Mouse (Mus musculus) neural tube, embryonic 14.5 days (tissue): ENCODE data around the gene Reg4. TPM values are rescaled to one million over a fixed set of nuclear protein-coding genes. Genes with fewer than 3 reads are reported as not detected.

Source experiments
- ATAC-seq: fragments of 200-750 bp; cut with Nextera tagmentation; 2 replicates; pipeline ENCODE4 v1.8.0; 2017; ENCODE audit warnings: low read depth, mild to moderate bottlenecking, moderate TSS enrichment, moderate library complexity
- H3K27ac ChIP-seq: fragments of 300-500 bp; sonication (generic); 2 replicates; pipeline ENCODE4 v1.5.1; 2014; ENCODE audit warnings: low read depth, mild to moderate bottlenecking, control low read depth, low read length, moderate library complexity, mixed read lengths
- H3K27me3 ChIP-seq: fragments of 300-500 bp; sonication (generic); 2 replicates; pipeline ENCODE4 v1.6.1; 2014; ENCODE audit warnings: low read length; ENCODE audit not compliant: control insufficient read depth, insufficient read depth
- H3K36me3 ChIP-seq: fragments of 300-500 bp; sonication (generic); 2 replicates; pipeline ENCODE4 v1.6.1; 2014; ENCODE audit warnings: low read length, mixed read lengths; ENCODE audit not compliant: control insufficient read depth, insufficient read depth
- H3K4me1 ChIP-seq: fragments of 300-500 bp; sonication (generic); 2 replicates; pipeline ENCODE4 v1.6.1; 2014; ENCODE audit warnings: low read length; ENCODE audit not compliant: control insufficient read depth, insufficient read depth
- H3K4me2 ChIP-seq: fragments of 300-500 bp; sonication (generic); 2 replicates; pipeline ENCODE4 v1.6.1; 2014; ENCODE audit warnings: mild to moderate bottlenecking, low read depth, low read length, control low read depth
- H3K4me3 ChIP-seq: fragments of 300-500 bp; sonication (generic); 2 replicates; pipeline ENCODE4 v1.5.1; 2014; ENCODE audit warnings: low read depth, low read length, control low read depth, mixed read lengths
- H3K9ac ChIP-seq: fragments of 300-500 bp; sonication (generic); replicated peaks from 2 replicates; pipeline ENCODE4 v1.6.1; 2014; ENCODE audit warnings: low read depth, mild to moderate bottlenecking, control low read depth, low read length, mixed read lengths
- H3K9me3 ChIP-seq: fragments of 300-500 bp; sonication (generic); 2 replicates; pipeline ENCODE4 v1.6.1; 2016; ENCODE audit warnings: low read length; ENCODE audit not compliant: control insufficient read depth
- WGBS: fragments of 180-500 bp; shearing (Covaris S2); extraction: QIAGEN DNeasy Blood & Tissue Kit; methylation state at CpG from one replicate; pipeline ENCODE4 v1.1.7; 2014; 5-methylcytosine and 5-hydroxymethylcytosine counted together
- polyA plus RNA-seq: library from polyadenylated mRNA; unstranded; fragments of >200 nt; fragmentation: Nextera tagmentation; extraction: Ambion mirVana; gene quantifications from 2 replicates; pipeline ENCODE4 v1.2.1, GENCODE M21; 2014

Gene Reg4
- not detected in 2 replicates for polyA plus RNA-seq

GRCm38 (mm10) chr3:98221856-98222255 lies at the start of gene Reg4:
Gene Reg4 (plus strand): TSS chr3:98222156.
- Histone ChIP-seq H3K36me3 (no peaks in the 10 kb centered on the region), H3K4me1 (no peaks in the 10 kb centered on the region), H3K9me3 (no peaks in the 10 kb centered on the region), H3K4me3 (no peak within 1 kb of the TSS), H3K9ac (no peak within 1 kb of the TSS), H3K27ac (no peak within 1 kb of the TSS), H3K4me2 (no peak within 1 kb of the TSS), H3K27me3 (no peaks in the 10 kb centered on the region)
- 88% methylated on average over 8 of the region's 8 CpGs for WGBS
- ATAC-seq: no peak

GRCm38 (mm10) chr3:98178340-98178739 lies 43.6 kb upstream of the Reg4 start:
- no peak overlapping the region for H3K27ac ChIP-seq
- H3K27me3 ChIP-seq: no peaks in the 10 kb centered on the region
- H3K36me3 ChIP-seq: no peaks in the 10 kb centered on the region
- H3K9ac ChIP-seq: no peak overlapping the region
- 79% methylated on average over 4 of the region's 4 CpGs for WGBS
- ATAC-seq: no peak
- no peak overlapping the region for H3K4me3 ChIP-seq
- H3K4me2 ChIP-seq: no peak overlapping the region
- H3K9me3 ChIP-seq: no peaks in the 10 kb centered on the region
- H3K4me1 ChIP-seq: no peaks in the 10 kb centered on the region

- H3K9me3 ChIP-seq: no peaks in the 10 kb centered on the region
- no peaks in the 10 kb centered on the region for H3K27me3 ChIP-seq
- no peak overlapping the region for H3K4me3 ChIP-seq
- ATAC-seq: peak; percentile 61; the same call in 1 of the 2 replicates
- WGBS: 26% methylated on average over 7 of the region's 7 CpGs
- no peak overlapping the region for H3K9ac ChIP-seq
- no peaks in the 10 kb centered on the region for H3K4me1 ChIP-seq
- H3K4me2 ChIP-seq: no peak overlapping the region
- H3K36me3 ChIP-seq: no peaks in the 10 kb centered on the region
- no peak overlapping the region for H3K27ac ChIP-seq
Measured at GRCm38 (mm10) chr3:98180805-98181204, 41.2 kb upstream of the Reg4 start.

DNA sequence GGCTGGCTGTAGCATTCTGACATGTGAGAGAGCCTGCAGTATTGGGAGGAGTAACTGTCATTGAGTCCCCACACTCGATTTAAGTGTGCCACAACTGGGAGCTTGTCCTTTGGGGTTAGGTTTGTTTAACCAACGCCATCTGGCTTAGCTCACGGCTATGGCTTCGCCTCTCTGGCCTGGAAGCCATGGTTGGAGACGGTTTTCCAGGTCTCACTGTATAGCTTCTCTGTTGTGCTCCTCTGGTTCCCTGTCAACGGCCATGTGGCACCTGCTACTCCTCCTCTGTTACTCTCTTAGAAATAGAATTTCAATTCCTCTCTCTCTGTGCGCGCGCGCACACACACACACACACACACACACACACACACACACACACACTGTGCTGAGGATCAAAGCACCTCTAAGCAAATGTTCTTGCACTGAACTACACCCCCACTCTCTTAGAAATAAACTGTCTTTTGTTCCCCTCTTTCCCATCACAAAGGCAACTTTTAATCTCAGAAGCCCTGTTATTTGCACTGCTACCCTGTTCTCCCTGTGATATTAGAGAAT lies 36.7 kb upstream of the Reg4 start:
- H3K4me1 ChIP-seq: no peaks in the 10 kb centered on the region
- H3K9ac ChIP-seq: no peak overlapping the region
- no peaks in the 10 kb centered on the region for H3K36me3 ChIP-seq
- H3K4me2 ChIP-seq: no peak overlapping the region
- ATAC-seq: no peak
- no peak overlapping the region for H3K4me3 ChIP-seq
- WGBS: 63% methylated on average over 10 of the region's 10 CpGs
- no peaks in the 10 kb centered on the region for H3K27me3 ChIP-seq
- H3K27ac ChIP-seq: no peak overlapping the region
- no peaks in the 10 kb centered on the region for H3K9me3 ChIP-seq

GRCm38 (mm10) chr3:98187777-98188176 lies 34.2 kb upstream of the Reg4 start:
- WGBS: 91% methylated on average over 3 of the region's 3 CpGs
- Histone ChIP-seq H3K4me3 (no peak overlapping the region), H3K4me2 (no peak overlapping the region), H3K27me3 (no peaks in the 10 kb centered on the region), H3K9me3 (no peaks in the 10 kb centered on the region), H3K36me3 (no peaks in the 10 kb centered on the region), H3K27ac (no peak overlapping the region), H3K9ac (no peak overlapping the region), H3K4me1 (no peaks in the 10 kb centered on the region)
- ATAC-seq: no peak

GRCm38 (mm10) chr3:98197711-98198532 lies 24.0 kb upstream of the Reg4 start:
- Histone ChIP-seq H3K4me2 (no peak overlapping the region), H3K36me3 (no peaks in the 10 kb centered on the region), H3K4me3 (no peak overlapping the region), H3K4me1 (no peaks in the 10 kb centered on the region), H3K9me3 (no peaks in the 10 kb centered on the region), H3K27ac (no peak overlapping the region), H3K27me3 (no peaks in the 10 kb centered on the region), H3K9ac (no peak overlapping the region)
- peak; percentile 72; the same call in 1 of the 2 replicates for ATAC-seq
- 12% methylated on average over 9 of the region's 9 CpGs for WGBS

DNA sequence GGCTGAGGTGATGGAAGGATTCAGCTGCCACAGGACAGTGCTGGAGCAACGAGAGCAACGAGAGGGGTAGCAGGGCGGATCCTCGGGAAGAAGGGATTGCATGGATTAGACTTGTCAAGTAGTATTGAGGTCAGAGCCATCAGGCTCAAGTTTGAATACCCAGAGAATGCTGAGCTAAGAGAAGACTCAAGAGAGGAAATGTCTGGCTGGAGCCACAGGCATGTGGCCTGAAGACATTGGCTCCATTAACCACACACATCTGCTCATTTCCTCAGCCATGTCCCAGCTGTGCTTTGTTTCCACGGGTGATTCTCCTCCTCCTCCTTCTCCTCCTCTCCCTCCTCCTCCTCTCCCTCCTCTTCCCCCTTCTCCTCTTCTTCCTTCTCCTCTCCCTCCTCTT lies 22.2 kb upstream of the Reg4 start:
- 82% methylated on average over 5 of the region's 5 CpGs for WGBS
- ATAC-seq: no peak
- H3K4me1 ChIP-seq: no peaks in the 10 kb centered on the region
- H3K9ac ChIP-seq: no peak overlapping the region
- H3K36me3 ChIP-seq: no peaks in the 10 kb centered on the region
- H3K9me3 ChIP-seq: no peaks in the 10 kb centered on the region
- no peak overlapping the region for H3K27ac ChIP-seq
- H3K27me3 ChIP-seq: no peaks in the 10 kb centered on the region
- H3K4me2 ChIP-seq: no peak overlapping the region
- H3K4me3 ChIP-seq: no peak overlapping the region

DNA sequence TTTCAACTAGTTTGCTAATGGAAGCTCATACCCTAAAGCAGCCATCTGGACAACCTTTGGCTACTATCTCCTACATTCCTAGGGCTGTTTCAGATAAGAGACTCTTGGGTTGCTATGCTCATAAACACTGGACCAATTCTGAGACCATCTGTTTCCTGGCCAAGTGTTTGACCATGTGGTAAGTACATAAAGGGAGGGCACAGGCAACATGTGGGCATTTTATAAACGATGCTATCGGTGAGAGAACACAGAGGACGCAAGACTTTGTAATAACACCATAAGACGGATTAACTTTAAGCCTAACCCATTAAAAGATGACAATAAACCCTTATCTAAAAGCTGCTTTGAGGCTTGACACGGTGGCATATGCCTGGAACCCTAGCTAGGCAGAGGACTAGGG lies 18.7 kb upstream of the Reg4 start:
- Histone ChIP-seq H3K9me3 (no peaks in the 10 kb centered on the region), H3K27me3 (no peaks in the 10 kb centered on the region), H3K27ac (no peak overlapping the region), H3K9ac (no peak overlapping the region), H3K4me3 (no peak overlapping the region), H3K36me3 (no peaks in the 10 kb centered on the region), H3K4me2 (no peak overlapping the region), H3K4me1 (no peaks in the 10 kb centered on the region)
- ATAC-seq: no peak
- 76% methylated on average over 5 of the region's 5 CpGs for WGBS

GRCm38 (mm10) chr3:98206977-98207376 lies 15.0 kb upstream of the Reg4 start:
- no peaks in the 10 kb centered on the region for H3K36me3 ChIP-seq
- no peak overlapping the region for H3K4me2 ChIP-seq
- no peak overlapping the region for H3K4me3 ChIP-seq
- no peaks in the 10 kb centered on the region for H3K27me3 ChIP-seq
- no peaks in the 10 kb centered on the region for H3K4me1 ChIP-seq
- no peak overlapping the region for H3K9ac ChIP-seq
- 51% methylated on average over 3 of the region's 3 CpGs for WGBS
- no peak overlapping the region for H3K27ac ChIP-seq
- H3K9me3 ChIP-seq: no peaks in the 10 kb centered on the region
- ATAC-seq: no peak
